Mouse (Mus musculus): ENCODE data around the gene Mrc2. TPM values are rescaled to one million over a fixed set of nuclear protein-coding genes. Genes with fewer than 3 reads are reported as not detected.

Mrc2 gene
- polyA plus RNA-seq, 1 experiment = 1.2 TPM

GRCm38 (mm10) chr11:105283016-105283415 lies 9.4 kb upstream of the Mrc2 start:
- no peak overlapping the region for H3K27ac ChIP-seq (ENCODE audit: control insufficient read depth, insufficient read depth, low read depth, low read length)
- H3K4me1 ChIP-seq (ENCODE audit: control insufficient read depth, insufficient read depth, low read length) = no peaks in the 10 kb centered on the region
- no peak for TF ChIP-seq CTCF (IDR thresholded peaks at IDR 0.05; ENCODE audit: control insufficient read depth, insufficient read depth, insufficient replicate concordance, low read depth, low read length)
- peaks cover 1% of the 10 kb centered on the region for H3K36me3 ChIP-seq (ENCODE audit: control insufficient read depth, insufficient read depth, low read length)
- H3K27me3 ChIP-seq (ENCODE audit: control insufficient read depth, insufficient read depth, low read length) = no peaks in the 10 kb centered on the region
- no peak overlapping the region for H3K4me3 ChIP-seq (ENCODE audit: control insufficient read depth, low read depth, low read length)

GRCm38 (mm10) chr11:105285720-105286119 lies 6.7 kb upstream of the Mrc2 start:
- TF ChIP-seq POLR2A (IDR thresholded peaks at IDR 0.05; ENCODE audit: control insufficient read depth, low read depth, low read length) = no peak
- TF ChIP-seq CTCF (IDR thresholded peaks at IDR 0.05; ENCODE audit: control insufficient read depth, insufficient read depth, insufficient replicate concordance, low read depth, low read length) = no peak
- Histone ChIP-seq H3K4me1 (ENCODE audit: control insufficient read depth, insufficient read depth, low read length) (no peaks in the 10 kb centered on the region), H3K27me3 (ENCODE audit: control insufficient read depth, insufficient read depth, low read length) (no peaks in the 10 kb centered on the region), H3K4me3 (ENCODE audit: control insufficient read depth, low read depth, low read length) (no peak overlapping the region), H3K36me3 (ENCODE audit: control insufficient read depth, insufficient read depth, low read length) (peaks cover 1% of the 10 kb centered on the region), H3K27ac (ENCODE audit: control insufficient read depth, insufficient read depth, low read depth, low read length) (no peak overlapping the region)

- H3K4me1 ChIP-seq (ENCODE audit: control insufficient read depth, insufficient read depth, low read length) = peaks cover 23% of the 10 kb centered on the region
- no peak overlapping the region for H3K27ac ChIP-seq (ENCODE audit: control insufficient read depth, insufficient read depth, low read depth, low read length)
- TF ChIP-seq POLR2A (IDR thresholded peaks at IDR 0.05; ENCODE audit: control insufficient read depth, low read depth, low read length) (no peak), CTCF (IDR thresholded peaks at IDR 0.05; ENCODE audit: control insufficient read depth, insufficient read depth, insufficient replicate concordance, low read depth, low read length) (no peak)
These were observed 3.0 kb upstream of the Mrc2 start for GRCm38 (mm10) chr11:105289403-105289802.

GRCm38 (mm10) chr11:105291681-105292123 lies 741 bp upstream of the Mrc2 start:
- no peaks in the 10 kb centered on the region for H3K36me3 ChIP-seq (ENCODE audit: control insufficient read depth, insufficient read depth, low read length)
- H3K4me3 ChIP-seq (ENCODE audit: control insufficient read depth, low read depth, low read length) = peak overlapping the region; percentile 82
- H3K27me3 ChIP-seq (ENCODE audit: control insufficient read depth, insufficient read depth, low read length) = no peaks in the 10 kb centered on the region
- H3K4me1 ChIP-seq (ENCODE audit: control insufficient read depth, insufficient read depth, low read length) = peaks cover 23% of the 10 kb centered on the region
- no peak overlapping the region for H3K27ac ChIP-seq (ENCODE audit: control insufficient read depth, insufficient read depth, low read depth, low read length)
- no peak for TF ChIP-seq POLR2A (IDR thresholded peaks at IDR 0.05; ENCODE audit: control insufficient read depth, low read depth, low read length)
- TF ChIP-seq CTCF (IDR thresholded peaks at IDR 0.05; ENCODE audit: control insufficient read depth, insufficient read depth, insufficient replicate concordance, low read depth, low read length) = no peak

More at GRCm38 (mm10) chr11:105289403-105289802, 3.0 kb upstream of the Mrc2 start:
- H3K4me3 ChIP-seq (ENCODE audit: control insufficient read depth, low read depth, low read length) = no peak overlapping the region
- H3K36me3 ChIP-seq (ENCODE audit: control insufficient read depth, insufficient read depth, low read length) = no peaks in the 10 kb centered on the region
- no peaks in the 10 kb centered on the region for H3K27me3 ChIP-seq (ENCODE audit: control insufficient read depth, insufficient read depth, low read length)

GRCm38 (mm10) chr11:105293101-105293581 lies 698 bp downstream of the Mrc2 start:
- peak overlapping the region; percentile 82 for H3K4me3 ChIP-seq (ENCODE audit: control insufficient read depth, low read depth, low read length)
- H3K27ac ChIP-seq (ENCODE audit: control insufficient read depth, insufficient read depth, low read depth, low read length) = no peak overlapping the region
- no peaks in the 10 kb centered on the region for H3K27me3 ChIP-seq (ENCODE audit: control insufficient read depth, insufficient read depth, low read length)
- H3K36me3 ChIP-seq (ENCODE audit: control insufficient read depth, insufficient read depth, low read length) = no peaks in the 10 kb centered on the region
- peaks cover 23% of the 10 kb centered on the region for H3K4me1 ChIP-seq (ENCODE audit: control insufficient read depth, insufficient read depth, low read length)
- no peak for TF ChIP-seq CTCF (IDR thresholded peaks at IDR 0.05; ENCODE audit: control insufficient read depth, insufficient read depth, insufficient replicate concordance, low read depth, low read length)
- TF ChIP-seq POLR2A (IDR thresholded peaks at IDR 0.05; ENCODE audit: control insufficient read depth, low read depth, low read length) = no peak

- Histone ChIP-seq H3K27ac (ENCODE audit: control insufficient read depth, insufficient read depth, low read depth, low read length) (no peak overlapping the region), H3K36me3 (ENCODE audit: control insufficient read depth, insufficient read depth, low read length) (no peaks in the 10 kb centered on the region), H3K4me1 (ENCODE audit: control insufficient read depth, insufficient read depth, low read length) (peaks cover 23% of the 10 kb centered on the region), H3K4me3 (ENCODE audit: control insufficient read depth, low read depth, low read length) (peak overlapping the region; percentile 82), H3K27me3 (ENCODE audit: control insufficient read depth, insufficient read depth, low read length) (no peaks in the 10 kb centered on the region)
- no peak for TF ChIP-seq CTCF (IDR thresholded peaks at IDR 0.05; ENCODE audit: control insufficient read depth, insufficient read depth, insufficient replicate concordance, low read depth, low read length)
- no peak for TF ChIP-seq POLR2A (IDR thresholded peaks at IDR 0.05; ENCODE audit: control insufficient read depth, low read depth, low read length)
These were observed 1.6 kb downstream of the Mrc2 start for GRCm38 (mm10) chr11:105293901-105294494.

- Histone ChIP-seq H3K4me3 (ENCODE audit: control insufficient read depth, low read depth, low read length) (no peak overlapping the region), H3K27me3 (ENCODE audit: control insufficient read depth, insufficient read depth, low read length) (no peaks in the 10 kb centered on the region), H3K27ac (ENCODE audit: control insufficient read depth, insufficient read depth, low read depth, low read length) (no peak overlapping the region), H3K4me1 (ENCODE audit: control insufficient read depth, insufficient read depth, low read length) (peaks cover 23% of the 10 kb centered on the region), H3K36me3 (ENCODE audit: control insufficient read depth, insufficient read depth, low read length) (no peaks in the 10 kb centered on the region)
- TF ChIP-seq CTCF (IDR thresholded peaks at IDR 0.05; ENCODE audit: control insufficient read depth, insufficient read depth, insufficient replicate concordance, low read depth, low read length) (no peak), POLR2A (IDR thresholded peaks at IDR 0.05; ENCODE audit: control insufficient read depth, low read depth, low read length) (no peak)
These were observed 3.6 kb downstream of the Mrc2 start for GRCm38 (mm10) chr11:105296084-105296483.

Measured in testis, adult 2 months (tissue).